Mouse (Mus musculus) stomach, postnatal 0 days (tissue): Measurements from ENCODE around the gene Pcif1. TPM values are rescaled to one million over a fixed set of nuclear protein-coding genes. Genes with fewer than 3 reads are reported as not detected.
"Not testable (repeated sequence)": the region's sequence is repeated elsewhere in the genome, so short reads cannot be mapped to it uniquely, and the experiment has no call there.

Experiments used
- ATAC-seq: fragments of 200-750 bp; cut with Nextera tagmentation; 2 replicates; pipeline ENCODE4 v1.8.0; 2017; ENCODE audit not compliant: low FRiP score, low TSS enrichment
- DNase-seq: peaks from one replicate; pipeline ENCODE4 v3.0.0-alpha.2; 2016; ENCODE audit warnings: low spot score
- H3K27ac ChIP-seq: fragments of 300-500 bp; sonication (generic); replicated peaks from 2 replicates; pipeline ENCODE4 v1.5.1; 2014; ENCODE audit warnings: mild to moderate bottlenecking, control low read depth
- H3K27me3 ChIP-seq: fragments of 300-500 bp; sonication (generic); 2 replicates; pipeline ENCODE4 v1.6.1; 2014; ENCODE audit warnings: low read length; ENCODE audit not compliant: control insufficient read depth, insufficient read depth
- H3K36me3 ChIP-seq: fragments of 300-500 bp; sonication (generic); 2 replicates; pipeline ENCODE4 v1.6.1; 2014; ENCODE audit warnings: low read length, mixed read lengths; ENCODE audit not compliant: control insufficient read depth, insufficient read depth
- H3K4me1 ChIP-seq: fragments of 300-500 bp; sonication (generic); replicated peaks from 2 replicates; pipeline ENCODE4 v1.6.1; 2014; ENCODE audit warnings: antibody characterized with exemption; ENCODE audit not compliant: control insufficient read depth, insufficient read depth
- H3K4me2 ChIP-seq: fragments of 300-500 bp; sonication (generic); replicated peaks from 2 replicates; pipeline ENCODE4 v1.6.1; 2014; ENCODE audit warnings: low read depth, mild to moderate bottlenecking, control low read depth, moderate library complexity
- H3K4me3 ChIP-seq: fragments of 300-500 bp; sonication (generic); 2 replicates; pipeline ENCODE4 v1.5.1; 2014; ENCODE audit warnings: low read depth, low read length, control low read depth
- H3K9ac ChIP-seq: fragments of 300-500 bp; sonication (generic); 2 replicates; pipeline ENCODE4 v1.6.1; 2014; ENCODE audit warnings: mild to moderate bottlenecking, low read length, control low read depth, mixed read lengths
- H3K9me3 ChIP-seq: fragments of 300-500 bp; sonication (generic); 2 replicates; pipeline ENCODE4 v1.6.1; 2016; ENCODE audit warnings: low read length; ENCODE audit not compliant: control insufficient read depth
- CTCF ChIP-seq: IDR thresholded peaks from 2 replicates; pipeline ENCODE4 v1.5.1; 2016; ENCODE audit warnings: antibody characterized with exemption, low read depth, mild to moderate bottlenecking, moderate library complexity
- EP300 ChIP-seq: optimal IDR thresholded peaks from 2 replicates; pipeline ENCODE3; 2016; ENCODE audit warnings: antibody characterized with exemption
- WGBS: fragments of 180-500 bp; shearing (Covaris S2); extraction: QIAGEN DNeasy Blood & Tissue Kit; methylation state at CpG from one replicate; pipeline ENCODE4 v1.1.7; 2014; 5-methylcytosine and 5-hydroxymethylcytosine counted together
- polyA plus RNA-seq: library from polyadenylated mRNA; unstranded; fragments of >200 nt; fragmentation: Nextera tagmentation; extraction: Ambion mirVana; gene quantifications from 2 replicates; pipeline ENCODE4 v1.2.1, GENCODE M21; 2015

Pcif1 gene
- polyA plus RNA-seq, 1 experiment from 2014 or later = 51.4 TPM

DNA sequence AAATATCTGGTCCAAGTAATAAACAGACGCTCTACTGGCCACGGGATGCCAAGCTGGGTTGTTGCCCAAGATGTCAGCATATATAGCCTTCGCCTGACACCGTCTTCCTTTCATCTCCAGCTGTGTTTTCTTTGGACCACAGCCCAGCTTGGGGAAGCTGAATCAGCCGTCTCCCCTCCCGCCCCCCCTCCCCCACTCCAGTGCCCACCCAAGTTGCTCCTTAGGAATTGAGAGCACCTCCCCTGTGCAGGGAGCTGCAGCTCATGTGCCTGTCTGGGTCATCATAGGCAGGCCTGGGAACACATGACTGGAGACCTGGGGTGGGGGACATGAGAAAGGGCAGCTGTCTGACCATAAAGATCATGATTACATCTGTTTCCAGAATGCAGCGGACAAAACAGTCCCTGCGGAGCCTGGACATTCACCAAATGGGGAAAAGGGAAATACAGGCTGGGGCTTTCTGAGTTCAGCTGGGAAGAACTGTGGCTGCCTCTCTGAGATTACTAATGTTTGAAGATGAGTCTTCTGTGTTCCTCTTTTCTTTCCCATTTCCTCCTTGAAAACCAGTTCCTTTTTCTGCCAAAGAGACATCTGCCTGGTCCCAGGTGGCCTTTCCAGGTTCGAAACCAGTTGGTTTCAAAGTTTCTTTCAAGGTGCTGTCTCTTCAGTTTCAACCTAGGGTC, 16.8 kb upstream of the Pcif1 start:
- peak; percentile 59 for DNase-seq
- ATAC-seq = peak; percentile 81; the same call in 1 of the 2 replicates
- Histone ChIP-seq H3K27ac (peak overlapping the region; percentile 75), H3K4me3 (no peak overlapping the region), H3K4me2 (no peak overlapping the region), H3K4me1 (peaks cover 4% of the 10 kb centered on the region), H3K9me3 (no peaks in the 10 kb centered on the region), H3K36me3 (no peaks in the 10 kb centered on the region), H3K27me3 (no peaks in the 10 kb centered on the region), H3K9ac (no peak overlapping the region)
- 21% methylated on average over 9 of the region's 9 CpGs for WGBS
- no peak for TF ChIP-seq CTCF
- TF ChIP-seq EP300 = peak; percentile 32

DNA sequence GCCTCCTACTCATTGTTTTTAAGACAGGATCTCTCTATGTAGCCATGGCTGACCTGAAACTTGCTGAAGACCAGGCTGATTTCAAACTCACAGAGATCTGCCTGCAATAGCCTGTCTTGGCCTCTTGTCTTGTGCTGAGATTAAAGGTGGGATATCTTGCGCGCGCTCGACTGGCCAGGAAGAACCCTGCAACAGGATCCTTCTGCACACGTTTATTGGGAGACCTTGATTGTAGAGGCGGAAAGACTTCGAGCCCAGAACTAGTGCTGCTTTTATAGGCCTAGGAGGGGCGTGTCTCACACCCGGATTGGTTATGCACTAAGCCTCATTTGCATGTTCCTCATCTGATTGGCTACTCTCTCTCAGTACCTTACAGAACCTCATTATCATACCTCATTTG, 15.7 kb upstream of the Pcif1 start:
- not testable (repeated sequence) for H3K9me3 ChIP-seq, H3K4me3 ChIP-seq, ATAC-seq, H3K27ac ChIP-seq, H3K27me3 ChIP-seq, DNase-seq, H3K36me3 ChIP-seq, H3K9ac ChIP-seq, H3K4me2 ChIP-seq, H3K4me1 ChIP-seq
- 96% methylated on average over 7 of the region's 9 CpGs for WGBS

DNA sequence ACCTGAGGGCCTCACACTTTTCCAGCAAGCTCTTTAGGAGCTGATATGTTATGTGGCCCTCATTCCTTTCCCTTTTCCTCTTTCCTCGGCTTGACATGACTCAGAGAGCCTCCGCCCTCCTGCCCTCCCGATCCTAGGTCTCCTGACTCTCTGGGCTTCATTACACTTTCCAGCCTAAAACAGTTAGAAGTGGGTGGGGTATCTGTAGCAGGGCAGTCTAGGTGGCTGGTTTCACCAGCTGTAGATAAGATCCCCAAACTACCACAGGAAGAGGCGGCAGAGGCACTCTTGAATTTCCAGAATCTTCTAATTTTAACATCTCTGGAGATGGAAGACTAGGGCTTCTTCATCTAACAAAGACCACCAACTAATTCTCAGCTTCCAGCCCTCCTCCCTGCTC, 14.5 kb upstream of the Pcif1 start:
- Histone ChIP-seq H3K27me3 (no peaks in the 10 kb centered on the region), H3K4me1 (peaks cover 4% of the 10 kb centered on the region), H3K4me2 (no peak overlapping the region), H3K27ac (no peak overlapping the region), H3K9me3 (no peaks in the 10 kb centered on the region), H3K36me3 (no peaks in the 10 kb centered on the region), H3K9ac (no peak overlapping the region), H3K4me3 (no peak overlapping the region)
- DNase-seq (no peak), ATAC-seq (no peak)
- 59% methylated on average over 4 of the region's 4 CpGs for WGBS
- TF ChIP-seq EP300 = no peak

DNA sequence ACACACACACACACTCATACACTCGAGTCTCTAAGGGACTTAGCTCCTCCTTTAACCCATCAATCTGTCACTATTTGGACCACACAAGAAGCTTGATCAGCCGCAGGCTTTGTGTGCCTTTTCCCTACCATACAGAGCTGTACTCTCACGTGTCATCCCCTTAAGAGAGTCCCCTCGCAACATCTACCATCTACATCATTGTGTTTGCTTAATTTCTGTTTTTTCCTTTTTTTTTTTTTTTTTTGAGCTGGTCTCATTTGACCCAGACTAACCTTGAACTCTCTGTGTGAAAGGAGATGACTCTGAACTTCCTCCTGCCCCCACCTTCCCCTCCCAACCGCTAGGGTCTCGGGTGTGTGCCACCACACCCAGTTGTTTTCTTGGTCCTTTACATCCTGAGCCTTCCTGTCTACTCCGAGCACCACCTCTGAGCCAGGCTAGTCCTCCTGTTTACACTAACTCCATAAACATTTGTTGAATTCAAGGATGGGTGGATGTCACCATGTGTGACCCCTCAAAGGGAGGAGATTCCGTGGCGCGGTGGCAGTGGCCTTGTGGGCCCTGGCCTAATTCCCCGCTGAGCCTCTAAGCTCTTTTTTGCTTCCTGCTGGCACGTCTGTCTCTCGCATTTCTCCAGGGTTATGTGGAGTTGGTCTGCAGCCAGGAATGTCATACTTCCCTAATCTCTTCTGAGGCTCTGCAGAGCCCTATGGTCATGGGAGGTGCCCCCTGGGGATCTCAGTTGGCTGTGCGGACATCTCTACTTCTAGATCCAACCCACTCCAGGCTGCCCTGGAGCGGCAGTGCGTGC, 12.2 kb upstream of the Pcif1 start:
- 22% methylated on average over 16 of the region's 16 CpGs for WGBS
- DNase-seq = no peak

DNA sequence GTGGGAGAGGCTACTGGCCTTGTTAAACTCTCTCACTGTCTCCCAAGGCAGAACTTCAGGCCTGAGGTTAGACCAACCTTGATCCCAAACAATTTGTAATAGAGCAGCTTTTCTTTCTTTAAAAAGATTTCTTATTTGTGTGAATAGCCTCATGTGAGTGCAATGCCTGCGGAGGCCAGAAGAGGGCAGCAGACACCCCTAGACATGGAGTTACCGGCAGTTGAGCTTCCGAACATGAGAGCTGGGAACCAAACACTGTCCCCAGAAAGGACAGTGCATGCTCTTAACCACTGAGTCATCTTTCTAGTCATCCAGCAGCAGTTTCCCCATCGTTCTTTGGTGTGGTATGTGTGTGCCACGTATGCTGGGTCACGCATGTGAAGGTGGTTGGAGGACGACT, 11.5 kb upstream of the Pcif1 start:
- 89% methylated on average over 7 of the region's 7 CpGs for WGBS
- TF ChIP-seq CTCF (peak; percentile 72), EP300 (no peak)

More for the DNA sequence above, 12.2 kb upstream of the Pcif1 start:
- no peaks in the 10 kb centered on the region for H3K27me3 ChIP-seq
- H3K4me3 ChIP-seq = no peak overlapping the region
- no peak overlapping the region for H3K9ac ChIP-seq
- H3K27ac ChIP-seq = peak overlapping the region; percentile 63
- no peaks in the 10 kb centered on the region for H3K9me3 ChIP-seq
- H3K4me2 ChIP-seq = no peak overlapping the region
- H3K36me3 ChIP-seq = no peaks in the 10 kb centered on the region
- ATAC-seq = peak; percentile 76
- no peaks in the 10 kb centered on the region; the same call in 1 of the 2 replicates for H3K4me1 ChIP-seq
- TF ChIP-seq CTCF (peak; percentile 24; the same call in 1 of the 2 replicates), EP300 (no peak)

DNA sequence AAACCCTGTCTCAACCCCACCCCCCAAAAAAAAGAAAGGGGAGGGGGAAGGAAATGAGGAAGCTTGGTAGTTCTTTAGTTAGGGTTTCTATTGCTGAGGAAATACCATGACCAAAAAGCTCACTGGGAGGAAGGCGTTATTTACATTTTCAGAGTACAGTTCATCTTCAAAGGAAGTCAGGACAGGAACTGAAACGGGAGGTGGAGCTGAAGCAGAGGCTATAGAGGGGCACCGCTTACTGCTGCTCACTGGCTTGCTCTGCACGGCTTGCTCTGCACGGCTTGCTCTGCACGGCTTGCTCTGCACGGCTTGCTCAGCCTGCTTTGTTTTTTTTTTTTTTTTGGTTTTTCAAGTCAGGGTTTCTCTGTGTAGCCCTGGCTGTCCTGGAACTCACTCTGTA, 10.6 kb upstream of the Pcif1 start:
- H3K9me3 ChIP-seq = no peaks in the 10 kb centered on the region
- H3K9ac ChIP-seq = no peak overlapping the region
- DNase-seq (no peak), ATAC-seq (no peak)
- H3K4me3 ChIP-seq = no peak overlapping the region
- H3K4me2 ChIP-seq = no peak overlapping the region
- TF ChIP-seq EP300 (no peak), CTCF (no peak)
- no peaks in the 10 kb centered on the region for H3K27me3 ChIP-seq
- no peak overlapping the region for H3K27ac ChIP-seq
- no peaks in the 10 kb centered on the region; the same call in 1 of the 2 replicates for H3K4me1 ChIP-seq
- no peaks in the 10 kb centered on the region for H3K36me3 ChIP-seq
- WGBS = 51% methylated on average over 7 of the region's 7 CpGs

More for the DNA sequence above, 11.5 kb upstream of the Pcif1 start:
- H3K9me3 ChIP-seq = no peaks in the 10 kb centered on the region
- no peaks in the 10 kb centered on the region; the same call in 1 of the 2 replicates for H3K4me1 ChIP-seq
- DNase-seq (no peak), ATAC-seq (no peak)
- peak overlapping the region; percentile 63 for H3K27ac ChIP-seq
- H3K4me3 ChIP-seq = no peak overlapping the region
- H3K36me3 ChIP-seq = no peaks in the 10 kb centered on the region
- H3K27me3 ChIP-seq = no peaks in the 10 kb centered on the region
- H3K4me2 ChIP-seq = no peak overlapping the region
- no peak overlapping the region for H3K9ac ChIP-seq
